Mouse (Mus musculus): Measurements from ENCODE around the gene Hmcn1.

The Hmcn1 gene

GRCm38 (mm10) chr1:150537410-150538128 lies 455.7 kb downstream of the Hmcn1 start:
- no peak for DNase-seq (ENCODE audit: low spot score in 2 of 2)

- no peak for DNase-seq (ENCODE audit: low spot score in 2 of 2)
These were observed 457.3 kb downstream of the Hmcn1 start for GRCm38 (mm10) chr1:150535770-150536534.

- no peak for DNase-seq (ENCODE audit: low spot score in 2 of 2)
These were observed 458.6 kb downstream of the Hmcn1 start for GRCm38 (mm10) chr1:150534587-150534986.

GRCm38 (mm10) chr1:150513041-150513440 lies 480.2 kb downstream of the Hmcn1 start:
- no peak for DNase-seq (ENCODE audit: low spot score in 2 of 2)
